ENCODE assay signal across 12 mouse cellular contexts in the genomic region with DNA sequence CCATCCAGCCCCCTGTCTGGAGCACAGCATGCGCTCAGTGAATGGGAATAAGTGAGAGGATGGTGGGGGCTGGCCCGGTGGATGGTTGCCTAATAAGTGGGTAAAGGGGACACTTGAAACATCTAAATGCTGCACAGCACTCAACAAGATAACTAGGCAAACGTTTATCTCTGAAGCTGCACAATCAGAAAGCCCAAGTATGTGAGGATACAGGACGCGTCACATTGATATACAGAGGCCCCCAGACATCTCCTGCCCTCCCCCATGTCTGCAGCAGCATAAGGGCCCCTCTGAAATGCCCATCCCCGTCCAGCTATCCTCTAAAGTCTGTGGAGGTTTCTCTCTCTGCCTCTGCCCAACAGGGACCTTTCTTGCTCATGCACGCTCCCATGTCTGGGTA.
DNase-seq lines count a peak whose midpoint lies in the region; ATAC-seq and TF ChIP-seq lines count a peak whose summit lies in the region.
"Had no signal": no experiment of that assay in that cellular context is flagged by ENCODE, and none has a peak within 500 bp of the region (broad histone marks: within the 10 kb centered on the region; RNA-seq: fewer than 3 reads in every experiment).

No protein-coding gene starts in this region.

- H3K79me2 ChIP-seq in myocyte (ENCODE audit: control insufficient read depth, insufficient read depth), result peaks cover 11% of the 10 kb centered on the region

- H3K4me3 ChIP-seq in intestine, embryonic 14.5 days (ENCODE audit: low read depth, low read length), result no peak overlapping the region
- H3K4me3 ChIP-seq in intestine, postnatal 0 days (ENCODE audit: low read depth, low read length), result no peak overlapping the region
- H3K4me3 ChIP-seq in neural tube, embryonic 11.5 days (ENCODE audit: low read depth, low read length), result no peak overlapping the region
- no peak overlapping the region for H3K4me3 ChIP-seq in neural tube, embryonic 15.5 days (replicated peaks)
- H3K4me3 ChIP-seq in limb, embryonic 13.5 days, result no peak overlapping the region
- no peak overlapping the region for H3K4me3 ChIP-seq in myocyte
- H3K4me3 ChIP-seq: layer of hippocampus, adult 2 months had no signal

- TF ChIP-seq POLR2A in myocyte (IDR thresholded peaks at IDR 0.05; ENCODE audit: insufficient read length, low read depth), result no peak

- WGBS in intestine, embryonic 14.5 days, result 52% methylated on average over 7 of the region's 7 CpGs
- 71% methylated on average over 7 of the region's 7 CpGs for WGBS in intestine, postnatal 0 days
- 76% methylated on average over 7 of the region's 7 CpGs for WGBS in neural tube, embryonic 11.5 days
- 74% methylated on average over 7 of the region's 7 CpGs for WGBS in neural tube, embryonic 15.5 days
- WGBS in limb, embryonic 13.5 days, result 40% methylated on average over 7 of the region's 7 CpGs

- no peaks in the 10 kb centered on the region for H3K9me3 ChIP-seq in intestine, embryonic 14.5 days (ENCODE audit: control insufficient read depth, low read length)
- H3K9me3 ChIP-seq in intestine, postnatal 0 days (ENCODE audit: control insufficient read depth), result no peaks in the 10 kb centered on the region
- no peaks in the 10 kb centered on the region for H3K9me3 ChIP-seq in neural tube, embryonic 11.5 days (ENCODE audit: control insufficient read depth, low read length)
- no peaks in the 10 kb centered on the region for H3K9me3 ChIP-seq in neural tube, embryonic 15.5 days (replicated peaks)
- H3K9me3 ChIP-seq in limb, embryonic 13.5 days, result no peaks in the 10 kb centered on the region

- TF ChIP-seq CTCF in intestine, postnatal 0 days (IDR thresholded peaks at IDR 0.05; ENCODE audit: low read depth), result no peak

- DNase-seq in intestine, embryonic 14.5 days (ENCODE audit: low spot score), result no peak
- no peak for DNase-seq in neural tube, embryonic 11.5 days (ENCODE audit: low spot score)
- no peak for DNase-seq in right cerebral cortex, postnatal 25 days
- DNase-seq: adrenal gland, adult 8-10 months; gastrocnemius, postnatal 14 days; spleen, adult 18-20 months had no signal

- no peak overlapping the region for H3K9ac ChIP-seq in intestine, embryonic 14.5 days (ENCODE audit: low read length)
- no peak overlapping the region for H3K9ac ChIP-seq in intestine, postnatal 0 days (ENCODE audit: low read depth, low read length)
- H3K9ac ChIP-seq in neural tube, embryonic 11.5 days (ENCODE audit: low read length), result no peak overlapping the region
- H3K9ac ChIP-seq in neural tube, embryonic 15.5 days (replicated peaks), result no peak overlapping the region
- peak overlapping the region; percentile 43; the same call in 1 of the 2 replicates for H3K9ac ChIP-seq in limb, embryonic 13.5 days
- H3K9ac ChIP-seq: hindbrain, embryonic 14.5 days had no signal

- H3K27me3 ChIP-seq in intestine, embryonic 14.5 days (replicated peaks; ENCODE audit: control insufficient read depth, insufficient read depth, low read length), result no peaks in the 10 kb centered on the region
- 0 out of 2 replicates have a peak, but pooled peaks cover 6% of the 10 kb centered on the region for H3K27me3 ChIP-seq in intestine, postnatal 0 days (replicated peaks; ENCODE audit: control insufficient read depth, insufficient read depth, low read length)
- peaks cover 2% of the 10 kb centered on the region; the same call in 1 of the 2 replicates for H3K27me3 ChIP-seq in neural tube, embryonic 11.5 days (ENCODE audit: control insufficient read depth, insufficient read depth, low read length)
- H3K27me3 ChIP-seq in neural tube, embryonic 15.5 days (replicated peaks), result peaks cover 5% of the 10 kb centered on the region
- no peaks in the 10 kb centered on the region for H3K27me3 ChIP-seq in limb, embryonic 13.5 days
- H3K27me3 ChIP-seq in myocyte (ENCODE audit: control insufficient read depth, insufficient read depth, insufficient read length), result no peaks in the 10 kb centered on the region

- H3K36me3 ChIP-seq in intestine, embryonic 14.5 days (ENCODE audit: control insufficient read depth, insufficient read depth, low read length), result no peaks in the 10 kb centered on the region
- no peaks in the 10 kb centered on the region for H3K36me3 ChIP-seq in intestine, postnatal 0 days (ENCODE audit: control insufficient read depth, insufficient read depth)
- H3K36me3 ChIP-seq in neural tube, embryonic 11.5 days (ENCODE audit: control insufficient read depth, insufficient read depth, low read length), result no peaks in the 10 kb centered on the region
- no peaks in the 10 kb centered on the region for H3K36me3 ChIP-seq in neural tube, embryonic 15.5 days
- no peaks in the 10 kb centered on the region for H3K36me3 ChIP-seq in limb, embryonic 13.5 days
- H3K36me3 ChIP-seq in myocyte (ENCODE audit: control insufficient read depth, insufficient read depth), result no peaks in the 10 kb centered on the region

- H3K4me2 ChIP-seq in intestine, embryonic 14.5 days (ENCODE audit: low read length), result no peak overlapping the region
- no peak overlapping the region for H3K4me2 ChIP-seq in intestine, postnatal 0 days (replicated peaks; ENCODE audit: low read depth)
- H3K4me2 ChIP-seq in neural tube, embryonic 11.5 days (ENCODE audit: low read depth), result no peak overlapping the region
- H3K4me2 ChIP-seq in neural tube, embryonic 15.5 days, result no peak overlapping the region
- H3K4me2 ChIP-seq in limb, embryonic 13.5 days (replicated peaks), result peak overlapping the region; percentile 51
- peak overlapping the region; percentile 72 for H3K4me2 ChIP-seq in myocyte (ENCODE audit: low read depth)
- H3K4me2 ChIP-seq: hindbrain, embryonic 14.5 days had no signal

- no peak for ATAC-seq in intestine, embryonic 14.5 days (replicated peaks; ENCODE audit: low FRiP score, low TSS enrichment, low read depth)
- ATAC-seq in intestine, postnatal 0 days, result no peak
- no peak for ATAC-seq in neural tube, embryonic 11.5 days (ENCODE audit: insufficient read depth, low FRiP score, low TSS enrichment)
- no peak for ATAC-seq in neural tube, embryonic 15.5 days (ENCODE audit: low FRiP score)
- no peak for ATAC-seq in limb, embryonic 13.5 days (ENCODE audit: low FRiP score, low read depth)

- H3K27ac ChIP-seq in intestine, embryonic 14.5 days (ENCODE audit: low read depth), result peak overlapping the region; percentile 22; the same call in 1 of the 2 replicates
- no peak overlapping the region for H3K27ac ChIP-seq in intestine, postnatal 0 days (ENCODE audit: low read depth, low read length)
- H3K27ac ChIP-seq in neural tube, embryonic 11.5 days (ENCODE audit: low read depth, low read length), result peak overlapping the region; percentile 44; the same call in 1 of the 2 replicates
- no peak overlapping the region for H3K27ac ChIP-seq in neural tube, embryonic 15.5 days (replicated peaks)
- peak overlapping the region; percentile 85 for H3K27ac ChIP-seq in limb, embryonic 13.5 days
- H3K27ac ChIP-seq: hindbrain, embryonic 14.5 days; layer of hippocampus, adult 2 months had no signal

- peaks cover 36% of the 10 kb centered on the region for H3K4me1 ChIP-seq in intestine, embryonic 14.5 days (replicated peaks; ENCODE audit: control insufficient read depth, insufficient read depth, low read length)
- peaks cover 14% of the 10 kb centered on the region; the same call in 1 of the 2 replicates for H3K4me1 ChIP-seq in intestine, postnatal 0 days (replicated peaks; ENCODE audit: control insufficient read depth, insufficient read depth, low read length)
- peaks cover 25% of the 10 kb centered on the region for H3K4me1 ChIP-seq in neural tube, embryonic 11.5 days (ENCODE audit: control insufficient read depth, insufficient read depth, low read length)
- H3K4me1 ChIP-seq in neural tube, embryonic 15.5 days, result peaks cover 40% of the 10 kb centered on the region
- peaks cover 82% of the 10 kb centered on the region for H3K4me1 ChIP-seq in limb, embryonic 13.5 days

- no peak overlapping the region for H3ac ChIP-seq in myocyte (ENCODE audit: control insufficient read depth, insufficient read length)

TF ChIP-seq in myocyte, 11 proteins besides CTCF, POLR2A, EP300 and RAD21:
- TF ChIP-seq E2F4 (IDR thresholded peaks at IDR 0.05; ENCODE audit: insufficient read depth) (no peak), CEBPB (IDR thresholded peaks at IDR 0.05; ENCODE audit: insufficient read depth, poor library complexity, severe bottlenecking) (no peak), TCF3 (IDR thresholded peaks at IDR 0.05; ENCODE audit: insufficient read length, low read depth) (no peak), MYOD1 (IDR thresholded peaks at IDR 0.05; ENCODE audit: control insufficient read depth in 1 of 3, insufficient read length in 2 of 3, low read depth in 2 of 3) (no peak), POLR2AphosphoS2 (IDR thresholded peaks at IDR 0.05; ENCODE audit: insufficient read length, low read depth) (no peak), MYOG (IDR thresholded peaks at IDR 0.05; ENCODE audit: control insufficient read depth in 1 of 3, insufficient read depth in 1 of 3, insufficient read length in 2 of 3, low read depth in 2 of 3) (no peak), TCF12 (IDR thresholded peaks at IDR 0.05; ENCODE audit: insufficient read depth, poor library complexity, severe bottlenecking) (no peak), USF1 (IDR thresholded peaks at IDR 0.05; ENCODE audit: low read depth) (no peak), MAX (IDR thresholded peaks at IDR 0.05; ENCODE audit: low read depth) (no peak), SRF (IDR thresholded peaks at IDR 0.05; ENCODE audit: control insufficient read depth, insufficient read length, low read depth) (no peak), REST (IDR thresholded peaks at IDR 0.05; ENCODE audit: insufficient read depth, insufficient read length) (no peak)

Comparison
In these comparisons a context has a peak if more than half of its experiments do, and no peak if none do; other contexts are left out.
1. H3K27ac ChIP-seq: peak in intestine, embryonic 14.5 days (single experiment), neural tube, embryonic 11.5 days (single experiment) and limb, embryonic 13.5 days (single experiment); none in intestine, postnatal 0 days (single experiment) and neural tube, embryonic 15.5 days (single experiment).
2. H3K4me2 ChIP-seq: peak in limb, embryonic 13.5 days (single experiment) and myocyte (single experiment); none in intestine, embryonic 14.5 days (single experiment), intestine, postnatal 0 days (single experiment), neural tube, embryonic 11.5 days (single experiment) and neural tube, embryonic 15.5 days (single experiment).